Mouse (Mus musculus): ENCODE measurements around the gene C3ar1. TPM values are rescaled to one million over a fixed set of nuclear protein-coding genes. Genes with fewer than 3 reads are reported as not detected.
A peak's percentile ranks its signal among the peaks of the same experiment; 100 is the strongest.

C3ar1 gene
- total and polyA plus RNA-seq, 2 experiments from 2014 or later = 1.3 to 1.8 TPM

DNA sequence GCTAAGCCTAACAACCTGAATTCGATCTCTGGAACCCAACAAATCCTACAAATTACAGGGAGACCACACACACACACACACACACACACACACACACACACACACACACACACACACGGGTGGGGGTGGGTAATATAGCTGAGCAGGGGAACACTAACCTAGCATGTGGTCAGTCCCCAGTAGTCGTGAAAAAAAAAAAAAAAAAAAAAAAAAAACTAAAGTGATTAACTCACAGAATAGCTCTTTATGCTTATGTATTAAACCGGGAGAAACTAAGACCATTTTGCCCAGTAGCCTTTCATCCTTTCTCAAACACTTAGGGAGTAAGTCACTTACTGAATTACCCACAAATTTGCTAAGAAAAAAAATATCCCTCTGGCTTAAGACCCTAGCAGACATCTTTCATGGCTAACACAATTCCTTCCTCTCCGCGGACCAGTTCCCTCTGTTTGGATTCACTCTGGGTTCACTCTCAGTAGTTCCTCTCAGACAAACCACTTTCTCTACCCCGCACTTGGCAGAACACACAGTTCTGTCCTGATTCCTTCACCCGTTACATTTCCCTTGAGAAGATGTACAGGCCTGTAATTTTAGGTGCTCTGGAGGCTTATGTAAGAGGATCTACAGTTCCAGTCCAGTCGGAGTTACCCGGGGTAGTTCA lies 55.2 kb downstream of the C3ar1 start:
- ATAC-seq (ENCODE audit: low FRiP score) (peak; percentile 20), DNase-seq (ENCODE audit: low spot score) (peak; percentile 14)
- Histone ChIP-seq H3K27ac (ENCODE audit: low read depth, low read length) (peak overlapping the region; percentile 85), H3K4me1 (ENCODE audit: insufficient read depth, low read length) (no peaks in the 10 kb centered on the region), H3K9me3 (ENCODE audit: low read length) (no peaks in the 10 kb centered on the region), H3K36me3 (ENCODE audit: insufficient read depth, low read length) (peaks cover 3% of the 10 kb centered on the region; the same call in 1 of the 2 replicates), H3K4me3 (ENCODE audit: low read depth, low read length) (peak overlapping the region; percentile 63), H3K4me2 (ENCODE audit: low read depth, low read length, poor library complexity, severe bottlenecking) (peak overlapping the region; percentile 84), H3K27me3 (ENCODE audit: insufficient read depth, low read length) (no peaks in the 10 kb centered on the region), H3K9ac (replicated peaks; ENCODE audit: low read length, poor library complexity, severe bottlenecking) (peak overlapping the region; percentile 74)
- WGBS = 31% methylated on average over 10 of the region's 10 CpGs
- TF ChIP-seq CTCF (IDR thresholded peaks at IDR 0.05) = no peak

Small RNA genes lying within 50 kb of the gene (microRNA-seq; reads per million reads assigned to microRNA genes)
- gene Mir7231 (ENCODE audit: borderline number of aligned reads) = 1.0 reads per million

Other genes with a start within 250 kb of the C3ar1 start
- gene Gdf3, start 246.1 kb downstream of the C3ar1 start, total RNA-seq (2014; rRNA removed) = not detected in 2 replicates
- not detected in 2 replicates for gene Gdf3, start 246.1 kb downstream of the C3ar1 start, polyA plus RNA-seq (2015; fragmentation: Nextera tagmentation; extraction: Ambion mirVana)
- gene Dppa3, start 229.8 kb downstream of the C3ar1 start, total RNA-seq (2014; rRNA removed) = not detected in 2 replicates
- not detected in 2 replicates for gene Dppa3, start 229.8 kb downstream of the C3ar1 start, polyA plus RNA-seq (2015; fragmentation: Nextera tagmentation; extraction: Ambion mirVana)
- gene Nanog, start 148.7 kb downstream of the C3ar1 start, total RNA-seq (2014; rRNA removed) = 0.09 and 0.16 TPM in 2 replicates
- gene Nanog, start 148.7 kb downstream of the C3ar1 start, polyA plus RNA-seq (2015; fragmentation: Nextera tagmentation; extraction: Ambion mirVana) = 0.07 and 0.10 TPM in 2 replicates
- 96.0 and 129 TPM in 2 replicates for gene Slc2a3, start 54.5 kb downstream of the C3ar1 start, total RNA-seq (2014; rRNA removed)
- 48.4 and 50.1 TPM in 2 replicates for gene Slc2a3, start 54.5 kb downstream of the C3ar1 start, polyA plus RNA-seq (2015; fragmentation: Nextera tagmentation; extraction: Ambion mirVana)
- 24.4 and 27.2 TPM in 2 replicates for gene Foxj2, start 36.2 kb downstream of the C3ar1 start, total RNA-seq (2014; rRNA removed)
- gene Foxj2, start 36.2 kb downstream of the C3ar1 start, polyA plus RNA-seq (2015; fragmentation: Nextera tagmentation; extraction: Ambion mirVana) = 8.6 and 8.8 TPM in 2 replicates
- gene Necap1, start 18.3 kb upstream of the C3ar1 start, total RNA-seq (2014; rRNA removed) = 145 and 146 TPM in 2 replicates
- 173 and 178 TPM in 2 replicates for gene Necap1, start 18.3 kb upstream of the C3ar1 start, polyA plus RNA-seq (2015; fragmentation: Nextera tagmentation; extraction: Ambion mirVana)
- 0.93 and 0.99 TPM in 2 replicates for gene Clec4a1, start 65.7 kb upstream of the C3ar1 start, total RNA-seq (2014; rRNA removed)
- gene Clec4a1, start 65.7 kb upstream of the C3ar1 start, polyA plus RNA-seq (2015; fragmentation: Nextera tagmentation; extraction: Ambion mirVana) = 1.2 and 1.6 TPM in 2 replicates
- gene Clec4a3, start 96.4 kb upstream of the C3ar1 start, total RNA-seq (2014; rRNA removed) = 0.88 TPM in 1 of 2 replicates, not detected in the other
- 0.91 and 1.3 TPM in 2 replicates for gene Clec4a3, start 96.4 kb upstream of the C3ar1 start, polyA plus RNA-seq (2015; fragmentation: Nextera tagmentation; extraction: Ambion mirVana)
- gene Clec4a4, start 134.2 kb upstream of the C3ar1 start, total RNA-seq (2014; rRNA removed) = not detected in 2 replicates
- not detected in 2 replicates for gene Clec4a4, start 134.2 kb upstream of the C3ar1 start, polyA plus RNA-seq (2015; fragmentation: Nextera tagmentation; extraction: Ambion mirVana)
- gene Clec4b1, start 193.8 kb upstream of the C3ar1 start, total RNA-seq (2014; rRNA removed) = not detected in 2 replicates
- gene Clec4b1, start 193.8 kb upstream of the C3ar1 start, polyA plus RNA-seq (2015; fragmentation: Nextera tagmentation; extraction: Ambion mirVana) = not detected in 2 replicates

All from midbrain, postnatal 0 days (tissue).